Mouse (Mus musculus): Measurements from ENCODE around the gene Qpctl.
A peak's percentile ranks its signal among the peaks of the same experiment; 100 is the strongest.
"Not testable (repeated sequence)": the region's sequence is repeated elsewhere in the genome, so short reads cannot be mapped to it uniquely, and the experiment has no call there.

Qpctl gene

DNA sequence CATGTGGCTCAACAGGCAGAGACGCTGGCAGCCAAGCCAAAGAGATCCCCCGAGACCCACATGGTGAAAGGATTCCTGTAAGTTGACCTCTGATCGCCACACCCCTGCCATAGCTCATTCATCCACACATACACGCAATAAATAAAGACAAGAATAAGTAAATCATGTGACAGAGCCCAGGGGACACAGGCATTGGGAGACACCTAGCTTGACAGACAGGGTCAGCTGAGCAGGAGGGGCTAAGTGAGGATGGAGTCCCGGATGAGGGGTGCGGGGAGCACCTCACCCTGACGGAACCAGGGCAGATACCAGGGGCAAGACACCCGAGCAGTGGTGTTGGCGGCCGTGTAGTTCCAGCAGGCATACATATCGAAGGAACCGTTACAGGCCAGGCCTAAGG, 14.7 kb upstream of the Qpctl start:
- DNase-seq (ENCODE audit: low spot score), result no peak

DNA sequence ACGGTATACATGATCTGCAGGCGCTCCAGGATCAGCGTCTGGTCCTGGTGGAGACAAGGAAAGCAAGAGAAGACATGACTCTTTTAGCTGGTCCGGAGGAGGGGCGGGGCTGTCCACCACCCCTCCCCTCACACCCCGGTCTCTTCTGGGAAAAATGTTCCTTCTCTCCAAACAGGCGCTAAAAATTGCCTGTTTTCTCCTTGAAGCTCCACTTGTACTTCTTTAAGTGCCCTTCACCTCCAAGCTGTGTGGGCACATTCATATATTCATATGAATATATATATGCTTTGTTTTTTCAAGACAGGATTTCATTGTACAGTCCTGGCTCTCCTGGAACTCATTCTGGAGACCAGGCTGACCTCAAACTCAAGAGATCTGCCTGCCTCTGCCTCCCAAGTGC, 13.8 kb upstream of the Qpctl start:
- no peak for DNase-seq (ENCODE audit: low spot score)

DNA sequence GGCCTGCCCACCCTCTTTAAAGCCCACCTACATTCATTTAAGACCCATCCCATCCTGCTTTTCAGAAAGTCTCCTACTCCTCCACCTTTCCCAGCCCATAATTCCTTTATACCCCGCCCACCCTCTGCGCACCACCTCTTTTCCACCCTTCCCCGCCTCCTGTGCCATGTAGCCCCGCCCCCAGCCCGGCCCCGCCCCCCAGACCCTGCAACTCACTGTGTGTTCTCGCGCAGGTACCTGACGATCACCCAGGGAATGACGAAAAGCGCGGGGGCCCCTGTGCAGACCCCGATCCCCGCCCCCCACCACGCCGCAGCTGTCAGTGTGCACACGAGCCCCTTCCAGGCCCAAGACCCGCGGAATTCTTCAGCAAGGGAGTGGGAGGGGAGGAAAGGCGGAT, 11.0 kb upstream of the Qpctl start:
- no peak for DNase-seq (ENCODE audit: low spot score)

DNA sequence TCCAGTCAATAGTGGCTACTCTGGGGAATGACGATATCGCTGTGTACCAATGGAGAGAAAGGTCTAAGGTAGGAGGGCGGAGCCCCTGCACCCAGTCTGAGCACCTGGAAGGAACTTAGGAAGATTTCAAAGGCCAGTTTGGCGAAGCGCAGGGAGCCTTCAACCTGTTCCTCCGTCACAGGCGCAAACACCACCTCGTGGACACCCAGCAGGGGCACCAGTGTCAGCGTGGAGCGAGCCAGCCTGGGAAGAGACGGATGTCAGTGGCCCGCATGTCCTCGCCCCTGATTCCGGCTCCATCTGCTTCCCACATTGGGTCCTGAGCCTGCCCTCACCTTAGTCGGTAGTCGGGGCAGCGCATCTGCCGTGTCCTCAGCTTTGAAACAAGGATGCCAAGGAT, 10.3 kb upstream of the Qpctl start:
- no peak for DNase-seq (ENCODE audit: low spot score)

DNA sequence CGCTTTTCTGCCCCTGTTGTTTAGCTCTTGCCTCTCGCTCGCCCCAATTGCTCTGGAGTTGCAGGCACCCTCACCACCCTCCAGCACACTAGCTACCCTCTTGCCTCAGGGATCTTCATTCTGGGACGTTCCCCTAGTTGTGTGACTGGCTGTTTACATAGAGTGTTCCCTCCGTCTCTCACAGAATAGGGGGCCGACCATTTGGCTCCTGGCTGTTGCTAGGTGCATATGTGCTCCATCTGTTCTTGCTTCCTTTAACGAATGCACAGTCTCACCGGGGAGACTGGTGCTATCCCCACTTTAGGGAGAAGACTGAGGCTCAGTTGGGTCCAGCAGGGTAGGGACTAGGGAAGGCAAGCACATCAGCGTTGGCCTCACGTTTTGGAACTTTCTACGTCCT, 9.5 kb upstream of the Qpctl start:
- no peak for DNase-seq (ENCODE audit: low spot score)

DNA sequence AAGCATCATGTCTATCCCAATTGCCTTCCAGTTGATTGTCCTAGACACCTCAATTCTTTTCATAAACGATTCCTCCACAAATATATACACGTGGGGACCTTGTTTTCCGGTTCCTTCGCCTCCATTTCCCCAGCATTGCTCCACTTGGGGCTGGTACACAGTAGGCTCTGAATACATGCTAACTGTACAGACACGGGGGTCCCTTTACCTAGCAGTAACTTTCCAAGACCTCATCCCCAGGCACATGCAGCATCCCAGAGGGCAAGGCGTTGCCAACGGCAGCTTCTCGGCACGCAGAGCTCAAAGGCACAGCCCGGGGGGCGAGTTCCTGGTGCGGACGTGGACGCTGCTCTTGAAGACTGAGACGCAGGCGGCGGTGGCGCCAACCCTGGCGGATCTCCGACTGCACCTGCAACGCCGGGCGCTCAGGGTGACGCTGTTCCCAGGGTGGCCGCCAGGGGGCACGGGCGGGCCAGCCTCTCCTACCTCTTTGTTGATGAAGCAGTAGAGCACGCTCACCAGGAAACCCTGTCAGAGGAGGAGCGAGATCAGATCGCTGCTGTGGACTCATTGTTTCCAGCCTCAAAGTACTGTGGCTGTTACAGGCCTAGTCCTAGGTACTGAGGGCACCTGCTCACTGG, 8.2 kb upstream of the Qpctl start:
- DNase-seq (ENCODE audit: low spot score), result peak; percentile 77

DNA sequence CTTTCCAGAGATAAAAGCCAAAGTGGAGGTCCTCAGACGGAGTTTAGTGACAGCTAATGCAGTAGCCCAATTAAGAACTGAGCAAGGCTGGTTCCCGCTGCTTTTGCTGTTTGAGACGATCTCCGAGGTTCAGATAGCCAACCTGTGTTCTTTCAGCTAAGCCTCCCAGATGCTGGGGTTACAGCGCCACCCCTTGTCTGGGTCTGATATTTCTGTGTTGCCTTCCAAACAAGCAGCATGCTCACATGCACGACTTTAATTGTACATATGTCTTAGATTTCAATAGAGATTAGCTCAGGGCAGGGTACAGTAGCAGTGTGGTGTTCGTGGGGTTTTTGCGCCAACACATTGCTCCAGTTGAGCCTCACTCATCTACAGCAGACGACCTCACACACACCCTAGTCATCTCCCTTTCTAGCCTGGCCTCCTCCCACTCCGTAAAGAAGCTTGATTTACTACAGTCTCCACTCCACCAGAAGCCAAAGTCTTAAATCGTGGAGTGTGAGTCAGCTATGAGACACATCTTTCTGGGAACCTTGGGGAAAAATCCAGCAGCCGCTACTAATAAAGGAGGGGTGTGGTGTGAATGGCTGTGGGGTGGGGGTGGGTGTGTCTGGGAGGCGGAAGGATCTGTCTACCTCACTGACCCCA, 6.9 kb upstream of the Qpctl start:
- DNase-seq (ENCODE audit: low spot score), result no peak

DNA sequence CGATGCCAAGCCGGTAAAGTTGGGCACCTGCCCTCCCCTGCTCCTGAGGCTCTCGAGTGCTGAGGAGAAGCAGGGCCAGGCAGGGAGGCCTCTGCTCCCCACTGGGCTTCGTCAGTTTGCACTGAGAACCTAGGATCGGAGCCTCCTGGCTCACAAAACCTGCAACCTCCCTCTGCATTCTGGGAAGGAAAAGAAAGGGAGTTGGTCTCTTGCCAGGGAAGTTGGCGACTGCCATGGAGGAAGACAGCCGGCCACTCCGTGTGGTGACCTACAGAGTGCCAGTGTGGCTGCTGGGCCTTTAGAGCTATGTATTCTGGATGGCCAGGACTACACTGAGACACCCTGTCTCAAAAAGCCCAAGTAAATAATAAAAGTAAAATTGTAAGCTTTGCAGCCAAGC, 5.7 kb upstream of the Qpctl start:
- no peak for DNase-seq (ENCODE audit: low spot score)

DNA sequence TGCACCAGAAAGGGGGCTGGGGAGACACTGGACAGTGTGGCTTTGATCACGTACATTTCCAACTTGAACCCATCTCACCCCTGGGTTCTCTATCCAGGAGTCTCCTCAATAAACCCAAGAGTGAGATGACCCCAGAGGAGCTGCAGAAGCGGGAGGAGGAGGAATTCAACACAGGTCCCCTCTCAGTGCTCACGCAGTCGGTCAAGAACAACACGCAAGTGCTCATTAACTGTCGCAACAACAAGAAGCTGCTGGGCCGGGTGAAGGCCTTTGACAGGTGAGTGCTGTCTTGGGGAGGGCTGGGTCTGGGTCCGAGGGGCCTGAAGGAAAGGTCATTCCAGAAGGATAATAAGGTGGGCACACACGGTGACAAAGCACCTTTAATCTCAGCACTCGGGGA, 2.0 kb upstream of the Qpctl start:
- DNase-seq (ENCODE audit: low spot score), result not testable (repeated sequence)

DNA sequence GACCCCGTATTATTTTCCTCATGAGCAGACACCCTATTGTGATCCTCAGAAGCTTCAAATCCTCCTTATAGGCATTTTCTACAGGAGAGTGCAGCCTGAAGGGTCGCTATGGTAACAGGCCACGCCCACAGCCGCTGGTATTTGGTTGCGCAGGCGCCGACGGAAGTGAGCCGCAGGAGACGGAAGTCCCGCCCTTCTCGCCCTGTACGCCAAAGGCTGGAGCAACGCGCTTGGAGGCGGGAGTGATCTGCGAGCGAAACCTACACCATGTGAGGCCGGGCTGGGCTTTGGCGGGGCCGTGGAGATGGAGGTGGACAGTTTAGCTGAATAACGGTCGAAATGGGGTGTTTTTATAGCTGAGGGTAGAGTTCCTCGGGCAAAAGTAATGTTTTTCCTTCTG, 535 bp upstream of the Qpctl start, which contains the start of gene Snrpd2:
TSS of gene Snrpd2 (plus strand) at position 97 of the 400 bp plus-strand sequence.
- peak; percentile 96 for DNase-seq (ENCODE audit: low spot score)

DNA sequence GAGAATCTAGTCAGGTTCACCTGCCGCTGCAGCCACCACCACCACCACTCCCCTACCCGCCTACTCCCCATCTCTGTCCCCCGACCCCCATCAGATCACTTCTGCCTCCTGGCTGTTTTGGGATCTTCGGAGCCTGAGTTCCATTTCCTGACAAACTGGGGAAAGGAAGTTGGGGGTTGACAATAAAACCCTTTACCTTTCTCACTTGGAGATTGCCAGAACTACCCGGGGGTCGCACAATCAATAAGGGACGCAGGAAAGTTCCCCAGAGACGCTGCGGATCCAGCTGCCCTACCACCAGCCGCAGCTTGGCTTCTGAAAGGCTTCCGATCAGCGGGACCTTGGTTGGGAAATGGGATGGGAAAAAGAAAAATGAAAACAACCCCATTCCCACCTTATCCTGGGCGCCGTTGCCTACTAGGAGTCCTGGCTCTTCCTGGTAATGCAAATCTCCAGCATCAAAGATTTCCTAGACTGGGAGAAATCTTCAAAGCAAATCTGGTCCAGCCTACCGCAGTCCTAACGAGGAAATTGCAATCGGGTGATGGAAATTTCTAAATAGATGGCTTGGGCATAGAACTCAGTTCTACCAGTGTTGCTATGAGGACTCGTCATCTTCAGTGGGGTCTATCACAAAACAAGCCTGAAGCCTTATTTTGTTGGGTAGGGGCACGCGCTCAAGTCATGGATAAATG, 764 bp downstream of the Qpctl start:
- DNase-seq (ENCODE audit: low spot score), result no peak

DNA sequence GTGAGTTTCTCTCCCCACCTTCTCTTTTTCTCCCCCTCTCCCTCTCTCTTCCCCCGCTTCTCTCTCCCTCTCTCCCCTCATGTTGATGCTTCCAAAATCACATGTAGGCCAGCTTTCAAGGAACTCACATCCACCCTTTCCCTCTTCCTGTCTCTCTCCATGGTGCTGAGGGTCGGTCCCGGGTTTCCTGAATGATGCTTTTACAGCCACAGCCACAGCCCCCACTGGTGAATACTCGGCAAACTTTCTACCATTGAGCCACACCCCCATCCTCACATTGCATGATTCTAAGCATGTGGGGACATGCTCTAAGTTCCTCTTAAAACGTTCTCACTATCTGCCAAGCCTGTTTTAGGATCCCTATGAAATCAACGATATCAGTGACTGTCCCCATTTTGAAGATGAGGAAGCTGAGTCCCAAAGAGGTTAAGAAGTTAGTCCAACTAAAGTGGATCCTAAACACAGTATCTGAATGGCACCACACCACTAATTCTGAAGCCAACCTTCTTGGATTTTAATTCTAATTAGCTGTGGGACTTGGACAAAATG, 1.5 kb downstream of the Qpctl start:
- no peak for DNase-seq (ENCODE audit: low spot score)

DNA sequence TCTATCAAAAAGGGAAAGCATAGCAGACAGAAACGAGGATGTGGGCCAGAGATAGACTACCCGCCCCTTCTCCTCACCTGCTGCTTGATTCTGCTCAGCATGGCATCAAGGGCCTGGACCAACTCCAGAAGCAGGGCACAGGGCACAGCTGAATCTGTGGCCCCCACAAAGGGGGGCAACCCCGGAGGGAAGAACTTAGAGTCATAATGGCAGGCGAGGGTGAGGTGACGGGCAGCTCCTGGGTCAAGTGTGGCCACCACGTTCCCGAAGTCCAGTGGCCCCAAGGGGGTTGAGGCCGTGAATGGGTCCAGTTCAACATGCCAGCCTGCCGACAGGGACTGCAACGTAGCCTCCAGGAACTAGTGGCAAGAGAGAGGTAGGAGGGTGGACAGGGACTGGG, 2.3 kb downstream of the Qpctl start:
- no peak for DNase-seq (ENCODE audit: low spot score)

DNA sequence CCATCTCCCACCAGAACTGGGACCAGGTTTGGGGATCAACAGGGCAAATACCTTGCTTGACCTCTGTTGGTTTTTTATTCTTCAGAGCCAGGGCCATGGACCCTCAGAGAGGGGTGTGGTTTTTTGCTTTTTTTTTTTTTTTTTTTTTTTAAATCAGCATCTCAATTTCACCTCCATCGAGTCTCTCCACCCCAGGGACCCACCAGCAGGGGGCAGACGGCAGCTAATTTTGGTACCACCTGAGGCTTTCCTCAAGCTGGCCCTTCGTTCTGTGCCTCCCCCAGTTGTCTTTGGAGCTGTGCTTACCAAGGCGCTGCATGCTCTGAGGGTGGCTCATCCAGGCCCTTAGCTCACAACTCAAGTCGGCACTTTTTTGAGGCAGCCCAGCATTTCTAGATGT, 11.7 kb downstream of the Qpctl start:
- DNase-seq (ENCODE audit: low spot score), result no peak

DNA sequence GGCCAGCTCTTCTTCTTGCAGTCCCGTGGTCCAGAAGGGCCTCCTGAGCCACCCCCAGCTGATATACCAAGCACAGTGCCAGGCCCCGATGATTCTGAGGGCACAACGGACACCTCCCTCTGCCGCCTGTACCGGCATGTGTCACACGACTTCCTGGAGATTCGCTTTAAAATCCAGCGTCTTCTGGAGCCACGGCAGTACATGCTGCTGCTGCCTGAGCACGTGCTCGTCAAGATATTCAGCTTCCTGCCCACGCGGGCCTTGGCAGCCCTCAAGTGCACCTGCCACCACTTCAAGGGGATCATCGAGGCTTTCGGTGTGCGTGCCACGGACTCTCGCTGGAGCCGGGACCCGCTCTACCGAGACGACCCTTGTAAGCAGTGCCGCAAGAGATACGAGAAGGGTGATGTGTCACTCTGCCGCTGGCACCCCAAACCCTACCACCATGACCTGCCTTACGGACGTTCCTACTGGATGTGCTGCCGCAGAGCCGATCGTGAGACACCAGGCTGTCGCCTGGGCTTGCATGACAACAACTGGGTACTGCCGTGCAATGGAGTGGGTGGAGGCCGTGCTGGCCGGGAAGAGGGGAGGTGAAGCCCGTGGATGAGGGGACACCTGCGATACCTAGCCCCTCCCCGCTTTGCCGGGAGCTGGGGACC, 12.3 kb downstream of the Qpctl start:
- no peak for DNase-seq (ENCODE audit: low spot score)

DNA sequence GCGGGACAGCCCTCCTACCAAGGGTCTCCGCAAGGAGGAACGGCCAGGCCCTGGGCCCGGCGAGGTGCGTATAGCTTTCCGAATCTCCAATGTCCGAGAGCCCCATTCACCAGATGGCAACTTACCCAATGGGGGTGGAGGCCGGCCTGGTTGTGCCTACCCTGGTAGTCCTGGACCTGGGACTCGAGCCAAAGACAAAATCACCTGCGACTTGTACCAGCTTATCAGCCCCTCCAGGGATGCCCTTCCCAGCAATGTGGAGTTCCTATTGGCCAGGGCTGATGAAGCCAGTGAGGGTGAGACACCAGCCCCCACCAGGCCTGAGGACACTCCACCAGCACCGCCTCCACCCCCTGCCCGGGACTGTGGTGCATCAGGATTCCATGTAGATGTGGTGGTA, 12.9 kb downstream of the Qpctl start:
- DNase-seq (ENCODE audit: low spot score), result no peak

DNA sequence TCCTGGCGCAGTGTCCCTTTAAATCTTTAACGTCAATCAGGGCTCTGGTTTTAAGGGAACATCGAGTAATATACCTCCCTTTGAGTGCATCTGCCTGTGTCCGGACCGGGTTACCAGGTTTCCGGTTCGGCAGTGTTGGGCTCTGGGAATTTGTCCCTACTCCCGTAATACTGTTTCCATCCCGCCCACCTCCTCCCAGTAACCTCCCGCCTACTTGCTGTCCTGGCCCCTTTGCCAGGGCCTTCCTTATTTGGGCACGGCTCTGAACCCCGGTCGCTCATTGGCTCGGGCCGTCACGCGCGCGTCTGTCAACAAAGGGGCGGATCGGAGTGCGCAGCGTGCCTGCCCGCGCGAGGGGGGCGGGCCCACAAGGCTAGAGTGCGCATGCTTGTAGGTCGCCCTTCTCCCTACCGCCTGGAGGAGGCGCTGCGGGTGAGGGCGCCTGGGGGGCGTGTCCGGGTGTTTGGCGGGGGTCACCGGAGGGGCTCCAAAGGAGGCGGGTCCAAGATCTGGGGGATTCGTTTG, 17.7 kb downstream of the Qpctl start:
- DNase-seq (ENCODE audit: low spot score), result peak; percentile 86

DNA sequence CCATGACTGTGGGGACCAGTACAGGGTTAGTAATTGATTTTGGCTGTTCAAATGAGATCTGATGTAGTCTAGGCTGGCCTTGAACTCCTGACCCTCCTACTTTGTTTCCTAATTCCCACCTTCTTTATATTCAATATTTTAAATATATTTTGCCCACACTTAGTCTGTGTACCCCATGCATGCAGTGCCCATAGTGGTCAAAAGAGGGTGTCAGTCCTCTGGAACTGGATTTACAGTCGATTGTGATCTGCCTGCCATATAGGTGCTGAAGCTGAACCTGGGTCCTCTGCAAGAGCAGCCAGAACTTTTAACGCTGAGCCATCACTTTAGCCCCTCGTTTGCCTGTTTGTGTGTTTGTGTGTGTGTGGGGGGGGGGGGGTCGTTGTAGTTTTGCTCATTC, 18.4 kb downstream of the Qpctl start:
- no peak for DNase-seq (ENCODE audit: low spot score)

DNA sequence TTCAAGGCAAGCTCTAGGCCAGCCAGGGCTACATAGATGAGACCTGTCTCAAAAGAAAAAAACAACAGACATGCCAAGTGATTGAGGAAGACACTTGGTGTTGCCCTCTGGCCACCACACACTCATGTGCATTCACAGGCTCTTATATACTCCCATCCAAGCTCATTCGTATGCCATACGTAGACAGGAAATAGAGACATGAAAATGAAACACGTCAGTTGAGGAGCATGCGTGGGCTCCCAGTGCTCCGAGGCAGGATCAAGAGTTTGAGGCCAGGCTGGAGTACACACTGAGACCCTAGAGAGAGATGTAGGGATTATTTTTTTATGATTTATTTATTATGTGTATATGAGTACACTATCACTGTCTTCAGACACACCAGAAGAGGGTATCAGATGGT, 19.7 kb downstream of the Qpctl start:
- DNase-seq (ENCODE audit: low spot score), result no peak

DNA sequence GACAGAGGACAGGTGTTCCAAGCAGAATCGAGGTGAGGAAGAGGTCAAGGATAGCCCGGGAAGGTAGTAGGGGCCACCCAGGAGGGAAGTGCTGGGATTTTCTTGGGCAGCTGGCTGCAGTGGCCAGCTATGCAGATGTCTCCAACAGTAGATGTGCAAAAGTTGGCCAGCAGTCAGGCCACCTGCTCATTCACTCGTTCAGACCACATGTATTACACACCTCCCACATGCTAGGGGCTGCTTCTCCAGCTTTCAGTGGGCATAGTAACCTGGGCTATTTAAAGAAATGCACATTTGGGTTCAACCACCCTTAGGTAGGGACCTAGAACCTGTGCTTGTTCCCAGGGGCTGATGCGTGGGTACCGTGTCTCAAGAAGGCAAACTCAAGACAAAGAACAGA, 21.3 kb downstream of the Qpctl start:
- DNase-seq (ENCODE audit: low spot score), result no peak

DNA sequence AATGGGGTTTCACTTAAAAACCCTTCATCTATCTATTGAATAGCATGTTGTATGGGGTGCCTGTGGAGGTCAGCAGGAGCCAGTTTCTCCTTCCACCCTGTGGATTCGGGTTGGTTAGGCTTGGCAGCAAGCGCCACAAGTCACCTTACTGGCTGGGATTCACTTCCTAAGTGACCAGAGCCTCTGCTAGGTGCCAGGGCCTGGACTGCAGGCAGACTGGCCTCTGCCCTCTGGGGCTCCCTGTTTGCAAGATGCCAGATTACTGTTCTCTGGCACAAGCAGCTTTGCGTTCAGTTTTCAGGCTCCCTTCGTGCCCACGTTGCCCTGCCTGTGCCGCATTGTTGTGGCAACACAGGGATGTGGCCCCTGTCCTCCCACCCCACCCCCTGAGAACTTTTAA, 24.4 kb downstream of the Qpctl start:
- DNase-seq (ENCODE audit: low spot score), result no peak

DNA sequence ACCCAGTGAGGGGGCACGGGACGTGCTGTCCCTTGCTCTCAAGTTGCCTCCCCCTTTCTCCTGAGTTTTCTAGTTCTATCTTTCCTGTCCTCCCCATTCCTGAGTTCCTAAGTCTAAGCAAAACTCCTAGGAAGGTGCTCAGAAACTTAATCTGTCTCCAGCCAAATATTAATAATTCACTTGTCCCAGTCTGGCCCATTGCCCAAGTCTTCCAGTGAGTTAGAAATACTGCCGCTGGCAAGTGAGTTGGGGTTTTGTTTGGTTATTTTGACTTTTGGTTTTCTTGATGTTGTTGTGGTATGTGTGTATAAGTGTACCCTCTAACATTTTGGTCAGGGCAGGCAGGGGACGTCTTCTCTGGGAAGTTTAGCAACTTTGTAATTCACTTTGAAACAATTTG, 27.4 kb downstream of the Qpctl start:
- no peak for DNase-seq (ENCODE audit: low spot score)

All from c-Kit-positive CD71-positive TER-119-positive erythroid progenitor cells, embryonic 14.5 days (primary cell).